Mouse (Mus musculus) MEL (cell line): ENCODE results near the gene Scaf4.

Source experiments
- CHD1 ChIP-seq: IDR thresholded peaks from 2 replicates; pipeline ENCODE4 v1.6.1; 2012; ENCODE audit warnings: low read depth, mild to moderate bottlenecking, inconsistent platforms, low read length, improper control_type of control experiment
- CTCF ChIP-seq, 3 experiments: IDR thresholded peaks in 2 of 3; conservative IDR thresholded peaks in 1 of 3; 2 replicates each; pipeline ENCODE4 v1.5.1; 2011 to 2012; ENCODE audit warnings: low read length in 3 of 3, low read depth in 2 of 3, mild to moderate bottlenecking in 2 of 3, improper control_type of control experiment in 1 of 3, inconsistent platforms in 1 of 3, mixed read lengths in 1 of 3, moderate library complexity in 1 of 3; ENCODE audit not compliant: control insufficient read depth in 1 of 3, insufficient read depth in 1 of 3, poor library complexity in 1 of 3, severe bottlenecking in 1 of 3
- EP300 ChIP-seq, 2 experiments: IDR thresholded peaks; 2 replicates each; pipeline ENCODE4 v1.6.1; 2011; ENCODE audit warnings: improper control_type of control experiment in 2 of 2, low read length in 2 of 2, low read depth in 1 of 2, mild to moderate bottlenecking in 1 of 2
- MAX ChIP-seq: IDR thresholded peaks from 2 replicates; pipeline ENCODE4 v1.6.1; 2011; ENCODE audit warnings: low read length, improper control_type of control experiment
- MEF2A ChIP-seq: IDR thresholded peaks from 2 replicates; pipeline ENCODE4 v1.6.1; 2014; ENCODE audit warnings: low read depth, mild to moderate bottlenecking, inconsistent platforms, low read length, improper control_type of control experiment; ENCODE audit not compliant: poor library complexity, insufficient replicate concordance, severe bottlenecking; ENCODE audit errors: extremely low read depth
- POLR2A ChIP-seq, 2 experiments: IDR thresholded peaks; 2 replicates each; pipeline ENCODE4 v1.6.1; 2011 to 2012; ENCODE audit warnings: low read length in 2 of 2, mild to moderate bottlenecking in 2 of 2, control low read depth in 1 of 2, improper control_type of control experiment in 1 of 2, low read depth in 1 of 2, moderate library complexity in 1 of 2; ENCODE audit not compliant: control insufficient read depth in 1 of 2, insufficient read depth in 1 of 2, poor library complexity in 1 of 2
- UBTF ChIP-seq: IDR thresholded peaks from 2 replicates; pipeline ENCODE4 v1.6.1; 2012; ENCODE audit warnings: low read depth, mild to moderate bottlenecking, inconsistent platforms, low read length, improper control_type of control experiment, moderate library complexity, borderline replicate concordance; ENCODE audit not compliant: insufficient read depth
- USF1 ChIP-seq: IDR thresholded peaks from 2 replicates; pipeline ENCODE4 v1.6.1; 2014; ENCODE audit warnings: low read depth, mild to moderate bottlenecking, inconsistent platforms, low read length, improper control_type of control experiment, moderate library complexity

DNA sequence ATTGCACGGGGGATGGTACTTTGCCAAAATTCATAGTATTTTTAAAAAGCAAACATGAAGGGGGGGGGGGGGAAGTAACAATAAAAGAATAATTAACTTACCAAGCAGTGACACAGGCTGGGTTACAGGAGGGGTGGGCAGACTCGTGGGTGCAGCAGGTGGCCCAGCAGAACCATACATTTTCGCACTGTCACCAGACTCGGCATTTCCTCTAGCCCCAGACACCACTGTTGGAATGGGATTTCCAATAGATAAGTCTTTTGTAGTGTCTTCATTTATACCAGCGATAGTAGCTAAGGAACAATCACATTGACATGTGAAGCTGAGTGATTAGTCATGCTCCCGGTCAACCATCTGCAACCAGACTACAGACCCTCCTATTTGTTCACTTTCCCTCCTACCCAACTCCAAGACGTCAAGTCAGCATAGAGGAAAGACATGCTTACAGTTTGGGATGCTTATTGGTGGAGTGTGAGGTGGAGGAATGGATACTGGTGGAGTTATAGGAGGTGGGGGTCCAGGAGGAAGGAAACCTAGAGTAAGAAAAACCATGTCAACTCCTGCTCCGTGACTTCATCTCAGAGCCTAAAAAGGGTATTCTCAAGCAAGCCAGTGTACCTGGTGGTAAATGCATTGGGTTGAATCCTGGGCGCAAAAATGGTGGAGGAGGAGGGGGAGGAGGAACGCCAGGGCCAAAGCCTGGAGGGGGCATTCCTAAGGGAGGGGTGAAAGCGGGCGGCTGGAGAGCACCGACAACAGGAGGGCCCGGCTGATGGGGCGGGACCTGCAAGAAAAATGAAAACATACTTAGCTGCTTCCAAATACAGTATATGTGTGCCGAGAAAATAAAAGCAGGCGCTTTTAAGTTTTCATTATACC, 41.6 kb downstream of the Scaf4 start:
- TF ChIP-seq CTCF (IDR thresholded peaks at IDR 0.05 in 2 of 3, conservative IDR thresholded peaks at IDR 0.05 in 1 of 3; ENCODE audit: control insufficient read depth in 1 of 3, insufficient read depth in 1 of 3, low read depth in 2 of 3, low read length in 3 of 3, poor library complexity in 1 of 3, severe bottlenecking in 1 of 3) (no peak), CHD1 (no peak), EP300 (IDR thresholded peaks at IDR 0.05; ENCODE audit: low read depth in 1 of 2, low read length in 2 of 2) (no peak), MAX (no peak), MEF2A (no peak), USF1 (no peak), POLR2A (IDR thresholded peaks at IDR 0.05; ENCODE audit: control insufficient read depth in 1 of 2, insufficient read depth in 1 of 2, low read depth in 1 of 2, low read length in 2 of 2, poor library complexity in 1 of 2) (no peak), UBTF (no peak)
